Mouse (Mus musculus): Measurements from ENCODE around the gene Zc3h13. TPM values are rescaled to one million over a fixed set of nuclear protein-coding genes. Genes with fewer than 3 reads are reported as not detected.

Gene Zc3h13
- polyA plus RNA-seq (2015; fragmentation: Nextera tagmentation; extraction: Ambion mirVana): 34.0 and 36.1 TPM in 2 replicates

DNA sequence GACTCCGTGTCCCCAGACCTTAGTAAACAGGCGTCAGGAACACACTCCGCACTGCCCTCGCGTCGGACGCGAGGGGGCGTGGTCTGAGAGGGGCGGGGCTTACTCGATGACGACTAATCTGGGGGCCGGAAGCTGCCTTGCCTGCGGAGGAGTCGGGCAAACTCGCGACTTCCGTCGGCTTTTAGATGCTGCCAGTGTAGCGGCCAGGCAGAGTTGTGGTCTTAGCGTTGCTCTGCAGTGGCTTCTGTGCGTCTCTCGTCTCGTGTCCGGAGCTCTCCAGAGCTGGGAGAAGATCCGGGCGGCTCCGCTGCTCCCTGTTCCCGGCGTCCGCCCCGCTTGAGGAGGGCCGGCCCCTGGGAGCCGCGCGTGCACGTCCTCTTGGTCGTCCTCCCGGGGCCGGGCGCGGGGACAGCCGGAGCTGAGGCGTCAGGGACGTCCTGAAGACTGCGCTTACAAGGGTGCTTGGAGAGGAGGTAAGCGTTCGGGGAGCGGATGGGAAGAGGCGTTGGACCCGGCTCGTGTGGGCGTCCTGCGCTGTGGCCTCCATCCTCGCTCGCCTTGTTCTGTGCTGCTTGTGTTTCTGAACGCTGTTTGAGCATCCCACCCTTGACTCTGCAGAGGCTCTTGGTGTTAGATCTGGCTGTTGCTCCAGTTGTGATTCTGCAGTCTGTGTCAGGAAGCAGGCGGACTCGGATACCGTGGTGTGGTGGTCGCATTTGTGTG lies at the start of gene Zc3h13:
TSS of gene Zc3h13 (plus strand) at position 181 of the 723 bp plus-strand sequence.
- peak within 1 kb of the TSS; percentile 75 for H3K4me2 ChIP-seq
- under 1% methylated on average over 61 of the region's 61 CpGs for WGBS
- ATAC-seq (replicated peaks; ENCODE audit: low FRiP score): peak; percentile 98

DNA sequence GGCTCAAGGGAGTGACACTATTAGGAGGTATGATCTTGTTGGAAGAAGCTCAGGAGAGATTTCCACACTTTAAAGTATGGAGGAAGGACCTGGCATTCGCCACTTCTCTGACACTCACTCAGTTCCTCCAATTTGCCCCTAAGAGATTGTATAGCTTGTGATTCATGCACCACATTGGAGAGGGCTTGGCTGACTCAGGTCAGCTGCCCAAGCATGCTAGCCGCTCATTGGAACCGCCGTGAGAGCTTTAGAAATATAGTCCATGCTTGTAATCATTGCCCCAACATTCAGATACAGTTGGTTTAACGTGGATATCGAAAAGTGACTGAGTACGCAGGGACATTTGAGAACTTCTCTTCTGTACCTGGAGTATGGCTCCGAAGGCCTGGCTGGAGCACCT lies 48.6 kb upstream of the Zc3h13 start:
- H3K4me3 ChIP-seq (replicated peaks): 0 out of 2 replicates have a peak overlapping the region, but pooled peaks have one; percentile 4
- H3K4me2 ChIP-seq: peak overlapping the region; percentile 35
- H3K36me3 ChIP-seq: no peaks in the 10 kb centered on the region
- H3K27ac ChIP-seq: peak overlapping the region; percentile 72
- no peaks in the 10 kb centered on the region for H3K9me3 ChIP-seq (replicated peaks)
- H3K27me3 ChIP-seq: no peaks in the 10 kb centered on the region
- ATAC-seq (replicated peaks; ENCODE audit: low FRiP score): peak; percentile 81
- no peak overlapping the region for H3K9ac ChIP-seq
- H3K4me1 ChIP-seq: 0 out of 2 replicates have a peak, but pooled peaks cover 5% of the 10 kb centered on the region
- 71% methylated on average over 8 of the region's 8 CpGs for WGBS

More for the DNA sequence above, at the start of gene Zc3h13:
- peaks cover 11% of the 10 kb centered on the region for H3K4me1 ChIP-seq
- no peaks in the 10 kb centered on the region for H3K36me3 ChIP-seq
- H3K4me3 ChIP-seq (replicated peaks): peak within 1 kb of the TSS; percentile 100
- H3K9ac ChIP-seq: peak within 1 kb of the TSS; percentile 97
- H3K27ac ChIP-seq: peak within 1 kb of the TSS; percentile 91
- H3K9me3 ChIP-seq (replicated peaks): no peaks in the 10 kb centered on the region
- H3K27me3 ChIP-seq: 0 out of 2 replicates have a peak, but pooled peaks cover 3% of the 10 kb centered on the region

DNA sequence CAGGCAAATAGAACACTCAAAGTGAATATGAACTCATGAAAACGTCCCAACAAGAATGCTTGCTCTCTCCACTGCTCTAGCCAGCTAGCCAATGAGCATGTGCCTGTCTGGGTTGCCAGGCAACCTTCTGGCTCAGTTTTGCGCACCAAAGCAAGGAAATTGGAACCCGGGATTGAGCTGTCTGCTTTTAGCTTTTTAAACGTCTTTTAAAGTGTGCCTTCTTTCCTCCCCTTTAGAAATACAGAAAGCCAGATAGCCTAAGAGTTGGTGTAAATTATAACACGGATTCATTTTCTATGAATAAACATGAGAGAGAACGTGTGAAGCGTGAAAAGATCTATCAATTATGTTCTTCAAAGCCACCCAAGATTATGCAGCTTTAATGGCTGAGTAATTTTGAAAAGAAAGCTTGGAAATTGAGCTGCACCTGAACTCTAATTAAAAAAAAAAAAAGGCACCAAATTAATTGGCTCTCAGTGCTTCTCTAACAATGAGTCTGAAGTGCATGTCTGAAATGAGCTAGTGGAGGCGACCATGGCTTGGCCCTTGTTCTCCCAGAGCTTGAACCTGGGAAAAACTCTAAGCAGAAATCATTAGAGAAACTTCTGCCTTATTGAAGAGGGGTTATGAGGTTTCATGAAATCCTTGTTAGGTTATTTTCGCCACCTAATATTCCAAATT lies 48.1 kb upstream of the Zc3h13 start:
- WGBS: 41% methylated on average over 9 of the region's 9 CpGs
- 0 out of 2 replicates have a peak, but pooled peaks cover 5% of the 10 kb centered on the region for H3K4me1 ChIP-seq
- H3K36me3 ChIP-seq: no peaks in the 10 kb centered on the region
- peak overlapping the region; percentile 35 for H3K4me2 ChIP-seq
- no peak overlapping the region for H3K9ac ChIP-seq
- ATAC-seq (replicated peaks; ENCODE audit: low FRiP score): peak; percentile 73
- peak overlapping the region; percentile 72 for H3K27ac ChIP-seq
- no peaks in the 10 kb centered on the region for H3K27me3 ChIP-seq
- 0 out of 2 replicates have a peak overlapping the region, but pooled peaks have one; percentile 4 for H3K4me3 ChIP-seq (replicated peaks)
- H3K9me3 ChIP-seq (replicated peaks): no peaks in the 10 kb centered on the region

GRCm38 (mm10) chr14:75236636-75237003 lies 47.6 kb upstream of the Zc3h13 start:
- H3K4me2 ChIP-seq: no peak overlapping the region
- no peaks in the 10 kb centered on the region for H3K27me3 ChIP-seq
- no peak overlapping the region for H3K9ac ChIP-seq
- peak overlapping the region; percentile 60; the same call in 1 of the 2 replicates for H3K27ac ChIP-seq
- no peak overlapping the region for H3K4me3 ChIP-seq (replicated peaks)
- no peak for ATAC-seq (replicated peaks; ENCODE audit: low FRiP score)
- 0 out of 2 replicates have a peak, but pooled peaks cover 5% of the 10 kb centered on the region for H3K4me1 ChIP-seq
- no peaks in the 10 kb centered on the region for H3K36me3 ChIP-seq
- no peaks in the 10 kb centered on the region for H3K9me3 ChIP-seq (replicated peaks)
- 82% methylated on average over 4 of the region's 4 CpGs for WGBS

DNA sequence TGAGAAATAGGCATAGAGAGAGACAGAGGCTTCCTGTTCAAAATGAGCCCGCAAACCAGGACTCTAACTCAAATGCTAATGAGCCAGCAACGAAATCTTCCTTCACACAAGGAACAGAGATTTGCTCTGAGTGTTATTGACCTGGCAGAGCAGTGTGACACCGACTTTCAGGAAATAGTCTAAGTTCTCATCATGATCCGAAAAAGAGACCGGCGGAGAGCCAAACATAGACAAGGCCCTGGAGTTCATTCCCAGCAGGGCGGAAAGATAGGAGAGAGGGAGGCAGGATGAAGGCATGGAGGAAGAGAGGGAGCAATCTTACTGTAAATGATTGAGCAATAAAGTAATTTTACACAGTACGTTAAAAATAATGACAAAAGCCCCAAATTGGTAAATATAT lies 47.1 kb upstream of the Zc3h13 start:
- H3K27ac ChIP-seq: no peak overlapping the region

DNA sequence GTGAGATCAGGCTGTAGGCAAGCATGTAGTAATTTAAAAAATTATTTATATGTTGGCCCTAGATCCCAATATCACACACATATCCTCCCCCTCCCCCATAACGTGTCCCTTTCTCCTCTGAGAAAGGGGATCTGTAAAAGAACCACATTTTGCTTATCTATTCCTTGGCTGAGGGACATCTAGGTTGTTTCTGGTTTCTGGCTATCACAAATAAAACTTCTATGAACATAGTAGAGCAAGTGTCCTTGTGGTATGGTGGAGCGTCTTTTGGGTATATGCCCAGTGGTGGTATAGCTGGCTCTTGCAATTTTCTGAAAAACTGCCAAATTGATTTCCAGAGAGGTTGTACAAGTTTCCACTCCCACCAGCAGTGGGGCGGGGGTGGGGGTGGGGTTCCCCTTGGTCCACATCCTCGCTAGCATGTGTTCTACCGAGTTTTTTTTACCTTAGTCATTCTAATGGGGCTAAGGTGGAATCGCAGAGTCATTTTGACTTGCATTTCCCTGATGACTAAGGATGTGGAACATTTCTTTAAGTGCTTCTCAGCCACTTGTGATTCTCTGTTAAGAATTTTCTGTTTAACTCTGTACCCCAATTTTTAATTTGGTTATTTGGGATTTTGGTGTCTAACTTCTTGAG lies 46.0 kb upstream of the Zc3h13 start:
- H3K27me3 ChIP-seq: no peaks in the 10 kb centered on the region
- H3K4me3 ChIP-seq (replicated peaks): no peak overlapping the region
- 0 out of 2 replicates have a peak, but pooled peaks cover 5% of the 10 kb centered on the region for H3K4me1 ChIP-seq
- H3K4me2 ChIP-seq: no peak overlapping the region
- WGBS: 83% methylated on average over 6 of the region's 6 CpGs
- no peak overlapping the region for H3K27ac ChIP-seq
- no peak for ATAC-seq (replicated peaks; ENCODE audit: low FRiP score)
- H3K36me3 ChIP-seq: no peaks in the 10 kb centered on the region
- no peak overlapping the region for H3K9ac ChIP-seq
- no peaks in the 10 kb centered on the region for H3K9me3 ChIP-seq (replicated peaks)

More for the DNA sequence above, 47.1 kb upstream of the Zc3h13 start:
- H3K4me1 ChIP-seq: 0 out of 2 replicates have a peak, but pooled peaks cover 5% of the 10 kb centered on the region
- no peak overlapping the region for H3K9ac ChIP-seq
- H3K36me3 ChIP-seq: no peaks in the 10 kb centered on the region
- H3K4me3 ChIP-seq (replicated peaks): no peak overlapping the region
- no peaks in the 10 kb centered on the region for H3K9me3 ChIP-seq (replicated peaks)
- no peak overlapping the region for H3K4me2 ChIP-seq
- no peaks in the 10 kb centered on the region for H3K27me3 ChIP-seq
- ATAC-seq (replicated peaks; ENCODE audit: low FRiP score): no peak
- 83% methylated on average over 8 of the region's 8 CpGs for WGBS

GRCm38 (mm10) chr14:75242087-75242486 lies 42.1 kb upstream of the Zc3h13 start, which contains the start of gene Cpb2:
Gene Cpb2 (plus strand): TSS chr14:75242287.
- WGBS: 56% methylated on average over 5 of the region's 5 CpGs
- no peaks in the 10 kb centered on the region for H3K27me3 ChIP-seq
- H3K27ac ChIP-seq: peak within 1 kb of the TSS; percentile 43; the same call in 1 of the 2 replicates
- 0 out of 2 replicates have a peak within 1 kb of the TSS, but pooled peaks have one; percentile 18 for H3K4me2 ChIP-seq
- no peaks in the 10 kb centered on the region for H3K4me1 ChIP-seq
- ATAC-seq (replicated peaks; ENCODE audit: low FRiP score): no peak; the same call in 1 of the 2 replicates
- H3K9ac ChIP-seq: no peak within 1 kb of the TSS
- no peaks in the 10 kb centered on the region for H3K36me3 ChIP-seq
- no peak within 1 kb of the TSS for H3K4me3 ChIP-seq (replicated peaks)
- H3K9me3 ChIP-seq (replicated peaks): no peaks in the 10 kb centered on the region

DNA sequence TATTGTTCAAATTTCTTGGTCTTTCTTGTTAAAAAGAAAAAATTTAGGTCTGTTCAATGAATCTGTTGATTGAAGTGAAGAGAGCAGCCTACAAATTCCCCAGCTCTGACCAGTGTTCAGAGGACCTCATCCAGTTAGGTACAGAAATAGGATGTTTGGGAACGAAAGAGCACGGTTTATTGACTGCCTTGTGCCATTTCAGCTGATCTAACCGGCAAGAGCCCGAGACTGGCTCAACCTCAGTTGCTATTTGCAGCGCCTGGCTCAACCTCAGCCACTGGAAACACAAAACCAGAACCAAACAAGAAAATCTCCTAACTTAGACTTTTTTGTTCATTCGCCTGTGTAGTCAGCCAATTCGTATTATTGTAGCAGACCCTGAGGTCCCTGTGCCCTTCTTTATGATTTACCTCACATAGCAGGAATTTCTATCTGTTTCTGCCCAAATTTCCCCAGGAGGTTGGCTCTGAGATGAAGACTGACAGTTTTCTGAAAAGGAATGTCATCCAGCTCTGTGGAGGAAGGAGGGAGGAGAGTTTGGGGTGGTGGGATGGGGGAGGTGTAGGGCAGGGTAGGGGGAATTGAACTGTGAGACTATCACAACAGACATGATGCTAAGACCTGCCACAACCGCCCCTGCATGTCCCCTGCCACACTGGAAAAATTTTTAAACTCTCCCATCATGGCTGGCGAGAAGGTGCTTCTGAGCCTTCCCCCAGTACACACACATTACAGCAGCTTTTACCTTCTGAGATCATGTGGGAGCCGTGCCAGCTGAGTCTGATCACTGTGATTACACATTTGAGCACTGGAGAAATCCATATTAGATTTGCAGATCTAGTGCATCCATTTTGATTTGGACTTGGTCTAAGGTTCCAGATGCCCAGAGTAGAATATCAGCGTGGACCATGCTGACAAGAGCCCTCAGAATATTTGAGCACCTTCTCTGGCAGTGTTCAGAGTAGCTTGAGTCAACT lies 37.9 kb upstream of the Zc3h13 start:
- Histone ChIP-seq H3K4me3 (replicated peaks) (no peak overlapping the region), H3K27me3 (no peaks in the 10 kb centered on the region), H3K36me3 (no peaks in the 10 kb centered on the region), H3K4me1 (no peaks in the 10 kb centered on the region), H3K27ac (no peak overlapping the region), H3K4me2 (no peak overlapping the region), H3K9me3 (replicated peaks) (no peaks in the 10 kb centered on the region), H3K9ac (no peak overlapping the region)
- WGBS: 78% methylated on average over 11 of the region's 11 CpGs
- ATAC-seq (replicated peaks; ENCODE audit: low FRiP score): no peak

DNA sequence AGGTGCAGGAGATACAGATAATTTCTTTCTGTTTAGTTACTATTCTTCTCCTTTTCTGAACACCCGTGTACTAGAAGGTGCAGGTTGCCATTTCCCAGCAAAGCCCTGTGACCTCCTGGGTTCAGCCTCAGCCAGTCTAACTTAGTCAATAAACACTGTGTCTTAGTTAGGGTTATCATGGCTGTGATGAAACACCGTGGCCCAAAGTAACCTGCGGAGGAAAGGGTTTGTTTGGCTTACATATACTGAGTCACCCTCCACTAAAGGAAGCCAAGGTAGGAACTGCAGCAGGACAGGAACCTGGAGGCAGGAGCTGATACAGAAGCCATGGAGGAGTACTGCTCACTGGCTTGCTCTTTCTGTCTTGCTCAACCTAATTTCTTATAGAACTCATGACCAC lies 33.7 kb upstream of the Zc3h13 start:
- Histone ChIP-seq H3K27ac (no peak overlapping the region), H3K9ac (no peak overlapping the region), H3K4me3 (replicated peaks) (no peak overlapping the region), H3K36me3 (no peaks in the 10 kb centered on the region), H3K4me1 (no peaks in the 10 kb centered on the region), H3K27me3 (no peaks in the 10 kb centered on the region), H3K9me3 (replicated peaks) (no peaks in the 10 kb centered on the region), H3K4me2 (no peak overlapping the region)
- ATAC-seq (replicated peaks; ENCODE audit: low FRiP score): no peak
- 87% methylated on average over 3 of the region's 3 CpGs for WGBS

DNA sequence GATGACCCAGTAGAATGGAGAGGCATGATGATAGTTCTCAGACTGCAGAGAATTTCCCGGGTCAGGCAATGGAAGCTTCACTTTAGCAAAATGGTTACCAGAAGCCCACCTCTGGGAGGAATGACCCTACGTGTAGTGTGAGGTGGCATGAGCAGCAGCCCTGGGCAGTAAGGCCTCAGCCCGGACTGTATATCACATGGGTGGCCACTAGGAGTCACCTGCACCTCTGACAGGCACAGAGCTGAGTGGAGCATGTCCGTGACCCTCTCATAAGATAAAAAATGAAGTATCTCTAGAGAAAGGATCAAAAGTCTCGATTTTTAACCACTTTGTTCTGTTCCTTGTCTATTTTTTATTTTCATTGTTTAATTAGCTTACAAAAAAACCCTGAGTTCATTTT lies 27.7 kb upstream of the Zc3h13 start:
- 45% methylated on average over 5 of the region's 5 CpGs for WGBS
- Histone ChIP-seq H3K27me3 (no peaks in the 10 kb centered on the region), H3K9ac (no peak overlapping the region)

GRCm38 (mm10) chr14:75269531-75269930 lies 14.6 kb upstream of the Zc3h13 start:
- no peak overlapping the region for H3K4me2 ChIP-seq
- 89% methylated on average over 5 of the region's 5 CpGs for WGBS
- H3K4me3 ChIP-seq (replicated peaks): no peak overlapping the region
- H3K36me3 ChIP-seq: no peaks in the 10 kb centered on the region
- H3K9me3 ChIP-seq (replicated peaks): no peaks in the 10 kb centered on the region
- no peak for ATAC-seq (replicated peaks; ENCODE audit: low FRiP score)
- H3K9ac ChIP-seq: no peak overlapping the region
- no peaks in the 10 kb centered on the region for H3K27me3 ChIP-seq
- H3K27ac ChIP-seq: no peak overlapping the region
- H3K4me1 ChIP-seq: no peaks in the 10 kb centered on the region

More for the DNA sequence above, 27.7 kb upstream of the Zc3h13 start:
- Histone ChIP-seq H3K4me3 (replicated peaks) (no peak overlapping the region), H3K27ac (no peak overlapping the region), H3K9me3 (replicated peaks) (no peaks in the 10 kb centered on the region), H3K36me3 (no peaks in the 10 kb centered on the region), H3K4me1 (no peaks in the 10 kb centered on the region), H3K4me2 (no peak overlapping the region)
- no peak for ATAC-seq (replicated peaks; ENCODE audit: low FRiP score)

Data from kidney, embryonic 15.5 days (tissue).